Mouse (Mus musculus): Measurements from ENCODE around the gene Spaca6.
"Not testable (repeated sequence)": the region's sequence is repeated elsewhere in the genome, so short reads cannot be mapped to it uniquely, and the experiment has no call there.

The Spaca6 gene

DNA sequence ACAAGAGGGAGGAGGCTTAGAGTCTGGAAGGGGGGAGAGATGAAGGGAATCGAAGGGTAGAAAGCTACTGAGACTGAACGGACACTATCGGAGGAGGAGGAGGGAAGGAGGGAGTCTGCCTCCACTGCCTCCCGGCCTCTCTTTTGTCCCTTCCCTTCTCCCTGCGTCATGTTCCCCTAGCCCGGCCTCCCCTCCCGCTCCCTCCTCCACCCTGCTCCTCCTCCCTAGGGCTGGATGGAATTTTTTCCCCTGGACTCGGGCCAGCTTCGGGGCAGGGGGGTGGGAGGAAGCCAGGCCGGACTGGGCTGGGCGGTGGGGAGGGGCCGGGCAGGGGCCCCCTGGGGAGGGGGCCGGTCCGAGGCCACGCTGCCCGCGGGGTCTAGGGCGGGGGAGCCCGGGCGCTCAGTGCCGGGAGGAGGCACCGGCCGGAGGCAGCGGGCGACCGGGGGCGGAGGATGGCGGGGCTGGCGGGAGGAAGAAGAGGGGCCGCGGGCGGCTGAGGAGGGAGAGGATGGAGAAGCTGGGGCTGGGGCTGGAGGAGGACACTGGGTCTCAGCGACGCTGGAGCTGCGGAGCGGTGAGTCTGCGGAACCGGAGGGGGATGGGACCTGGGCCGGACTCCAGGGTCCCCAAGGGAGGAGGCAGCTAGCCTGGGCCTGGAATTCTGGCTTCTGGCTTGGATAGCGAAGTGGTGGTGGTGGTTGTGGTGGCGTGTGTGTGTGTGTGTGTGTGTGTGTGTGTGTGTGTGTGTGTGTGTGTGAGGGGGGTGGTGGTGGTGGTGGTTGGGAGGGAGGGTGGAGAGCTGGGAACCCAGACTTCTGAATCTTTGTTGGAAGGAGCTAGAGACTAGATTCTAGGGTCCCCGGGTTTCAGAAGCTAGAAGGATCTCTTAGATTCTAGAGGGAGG lies at the start of gene Spaca6:
Gene Spaca6 (plus strand): TSS at position 408 of the 907 bp plus-strand sequence.
- peak; percentile 34 to 39 for DNase-seq

GRCm38 (mm10) chr17:17790866-17791630 lies 35.9 kb upstream of the Spaca6 start:
- DNase-seq, result no peak

- no peak for DNase-seq
Measured at GRCm38 (mm10) chr17:17792578-17792977, 34.4 kb upstream of the Spaca6 start.

DNA sequence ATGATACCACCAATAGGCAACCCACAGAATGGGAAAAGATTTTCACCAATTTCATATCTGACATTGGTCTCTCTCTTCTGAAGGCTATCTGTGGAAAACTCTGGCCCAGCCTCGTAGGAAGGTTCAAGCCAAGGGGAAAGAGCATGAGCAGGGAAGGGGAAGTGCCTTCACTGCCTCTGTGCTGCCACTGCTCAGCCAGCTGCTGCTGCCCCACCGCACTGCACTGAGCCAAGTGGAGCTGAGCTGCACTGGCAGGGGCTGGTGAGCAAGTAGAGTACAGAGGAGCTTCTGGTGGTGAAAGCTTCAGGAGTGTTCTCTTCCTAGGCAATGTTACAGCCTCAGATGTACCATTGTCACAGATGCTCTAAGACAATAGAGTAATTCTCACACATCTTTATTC lies 31.4 kb upstream of the Spaca6 start:
- no peak for DNase-seq

DNA sequence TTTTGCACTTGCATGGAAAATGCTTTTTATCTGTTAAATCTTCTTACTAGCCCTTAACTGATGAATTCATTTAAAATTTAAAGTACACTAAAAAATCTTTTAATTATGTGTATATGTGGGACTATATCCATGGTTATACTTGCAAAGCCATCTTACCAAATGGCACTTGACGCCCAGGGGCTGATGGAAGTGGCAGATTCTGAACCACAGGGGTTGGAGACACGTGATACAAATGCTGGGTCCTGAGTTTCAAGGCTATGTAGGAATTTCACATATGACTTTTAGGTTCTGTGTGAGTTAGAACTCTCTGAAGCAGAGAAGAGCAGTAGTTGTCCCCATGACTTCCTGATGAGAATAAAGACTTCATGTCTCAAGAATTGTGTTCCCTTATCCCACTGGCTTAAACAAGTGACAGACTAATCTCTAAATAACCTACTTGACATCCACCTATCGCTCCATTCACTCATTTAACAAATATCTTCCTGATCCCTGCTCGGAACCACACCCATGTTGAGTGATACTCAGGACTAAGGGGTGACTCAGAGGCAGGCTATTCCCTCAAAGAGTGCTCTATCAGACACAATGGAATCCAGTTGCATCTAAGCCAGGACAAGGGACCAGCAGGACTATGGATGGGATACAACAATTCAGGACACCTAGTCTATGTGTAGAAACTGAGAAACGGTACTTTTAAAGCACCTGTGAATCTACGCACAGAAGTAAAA lies 3.2 kb upstream of the Spaca6 start:
- no peak for DNase-seq

GRCm38 (mm10) chr17:17825921-17826591 lies 902 bp upstream of the Spaca6 start:
- no peak for DNase-seq

DNA sequence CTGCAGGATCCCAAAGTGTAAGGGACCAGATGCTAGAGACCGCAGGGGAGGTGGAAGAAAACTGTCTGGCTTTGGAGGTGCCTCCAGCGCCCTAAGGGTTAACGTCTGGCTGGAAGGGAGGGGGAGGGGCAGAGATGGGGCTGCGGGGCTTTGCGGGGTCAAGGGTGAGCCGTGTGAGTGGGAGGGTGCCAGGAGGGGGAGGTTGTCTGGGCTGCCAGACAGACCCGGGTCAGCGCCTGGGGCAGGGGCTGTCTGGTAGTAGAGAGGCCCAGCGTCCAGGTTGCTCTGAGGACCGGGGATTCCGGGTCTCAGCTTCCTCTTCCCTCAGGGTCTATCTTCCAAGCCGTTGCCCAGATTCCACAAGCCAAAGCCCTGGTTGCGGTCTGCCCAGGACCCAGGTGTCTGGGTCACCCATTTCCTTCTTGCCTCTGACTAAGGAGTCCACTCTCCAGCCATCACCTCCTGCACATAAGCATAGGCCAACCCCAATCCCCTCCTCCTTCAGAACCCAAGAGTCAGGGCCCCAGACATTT lies 766 bp downstream of the Spaca6 start:
- no peak for DNase-seq

GRCm38 (mm10) chr17:17828191-17828981 lies 1.4 kb downstream of the Spaca6 start:
- no peak for DNase-seq

DNA sequence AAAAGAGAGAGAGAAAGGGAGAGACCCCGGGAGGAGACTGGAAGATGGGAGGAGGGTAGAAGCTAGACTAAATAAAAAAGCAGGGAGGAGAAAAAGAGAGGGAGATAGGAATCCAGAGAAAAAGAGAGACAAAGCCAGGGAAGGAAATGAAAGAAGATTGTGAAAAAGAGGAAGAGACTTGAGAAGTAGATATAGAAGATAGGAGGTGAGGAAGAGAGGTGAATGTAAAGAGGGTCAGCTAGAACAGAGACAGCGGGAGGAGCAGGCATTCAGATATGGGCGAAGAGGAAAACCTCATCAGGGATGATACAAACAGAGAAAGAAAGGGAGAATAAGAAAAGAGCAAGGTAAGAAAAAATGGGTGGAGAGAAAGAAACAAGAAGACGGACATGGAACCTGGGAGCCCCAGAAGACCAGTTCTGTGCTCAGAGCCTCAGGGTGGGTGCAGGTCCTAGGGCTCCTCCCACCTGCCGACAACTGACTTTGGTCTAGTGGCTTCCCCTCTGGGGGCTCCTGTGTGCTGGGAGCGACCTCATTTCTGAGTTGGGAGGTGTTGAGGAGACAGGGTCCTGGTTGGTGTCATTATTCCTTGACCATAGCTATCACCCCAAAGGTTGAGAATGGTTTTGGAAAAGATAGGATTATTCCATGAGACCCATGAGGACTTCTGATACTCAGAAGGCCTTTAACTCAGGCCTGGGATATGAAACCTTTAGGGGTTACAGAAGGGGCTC lies 2.3 kb downstream of the Spaca6 start:
- no peak for DNase-seq

GRCm38 (mm10) chr17:17829816-17830535 lies 3.0 kb downstream of the Spaca6 start:
- DNase-seq, result no peak

DNA sequence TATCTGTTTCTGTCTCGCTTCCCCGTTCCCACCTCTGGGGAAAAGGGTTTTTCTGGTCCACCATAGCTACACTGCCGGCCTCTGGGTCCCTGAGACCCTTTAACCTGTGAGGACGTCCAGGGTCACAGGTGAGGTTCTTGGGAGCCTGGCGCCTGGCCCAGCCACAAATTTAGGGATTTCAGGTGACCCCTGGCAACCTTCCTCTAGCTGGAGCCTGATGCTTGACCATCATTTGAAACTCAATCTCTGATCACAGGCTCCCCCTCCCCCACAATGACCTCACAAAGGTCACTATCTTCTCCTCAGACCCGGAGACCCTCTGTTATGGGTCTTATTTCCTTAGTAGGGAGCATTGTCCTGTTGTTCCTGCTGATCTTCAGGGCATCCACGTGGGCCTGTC lies 3.8 kb downstream of the Spaca6 start:
- DNase-seq, result no peak

DNA sequence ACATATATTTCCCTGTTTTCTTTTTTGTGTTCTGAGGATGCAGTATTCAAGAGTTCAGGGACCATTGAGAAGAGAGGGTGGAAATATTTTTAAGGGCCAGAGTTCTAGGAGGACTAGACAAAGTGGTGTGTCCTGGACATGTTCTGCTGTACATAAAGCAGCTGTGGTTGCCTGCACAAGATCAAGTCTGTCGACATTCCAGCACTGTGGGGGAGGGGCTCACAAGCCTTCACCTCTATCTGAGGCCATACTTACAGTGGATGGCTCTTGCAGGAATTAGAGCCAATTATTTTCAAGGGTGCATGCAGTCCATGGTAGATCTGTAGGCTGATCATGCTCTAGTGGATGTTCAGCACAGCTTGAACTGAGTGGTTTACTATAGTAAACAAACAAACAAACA lies 7.9 kb downstream of the Spaca6 start:
- DNase-seq, result no peak

- DNase-seq, result no peak
Measured at GRCm38 (mm10) chr17:17836101-17836500, 9.1 kb downstream of the Spaca6 start.

DNA sequence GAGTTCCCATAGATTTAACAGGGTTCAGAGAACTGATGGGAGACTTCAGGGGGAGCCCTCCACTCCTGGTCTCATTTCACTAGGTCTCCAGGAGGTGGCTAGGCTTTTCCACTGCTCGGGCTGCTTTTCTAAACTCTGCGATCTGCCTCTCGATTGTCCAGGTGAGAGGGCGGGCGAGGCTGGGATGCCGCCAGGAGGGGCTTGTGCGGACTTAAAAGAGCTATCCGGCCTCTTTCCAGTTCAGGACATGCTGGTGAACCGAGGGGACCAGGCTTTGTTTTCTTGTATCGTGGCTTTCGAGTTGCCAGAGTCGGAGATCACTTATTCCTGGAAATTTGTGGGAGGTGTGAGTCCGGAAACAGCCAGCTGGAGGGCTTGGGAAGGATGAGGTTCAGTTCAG lies 10.5 kb downstream of the Spaca6 start:
- DNase-seq, result no peak

- DNase-seq, result peak; percentile 89 to 95
Measured at GRCm38 (mm10) chr17:17837919-17838701, 11.2 kb downstream of the Spaca6 start.

DNA sequence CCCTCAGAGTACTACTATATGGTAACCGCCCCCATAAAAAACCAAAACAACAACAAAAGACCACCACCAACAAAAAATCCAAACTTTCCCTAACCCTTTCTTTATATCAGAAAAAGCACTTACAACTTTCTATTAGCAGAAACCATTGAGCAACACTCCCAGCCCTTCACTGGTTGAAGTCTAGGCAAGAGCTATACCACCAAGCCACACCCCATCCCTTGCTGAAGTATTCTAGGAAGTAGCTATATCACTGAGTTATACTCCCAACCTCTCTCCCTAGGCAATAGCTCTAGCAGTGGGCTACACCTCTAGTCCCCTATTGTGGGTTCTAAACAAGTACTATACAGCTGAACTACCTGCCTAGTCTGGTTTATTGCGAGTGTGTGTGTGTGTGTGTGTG lies 12.3 kb downstream of the Spaca6 start:
- no peak for DNase-seq

DNA sequence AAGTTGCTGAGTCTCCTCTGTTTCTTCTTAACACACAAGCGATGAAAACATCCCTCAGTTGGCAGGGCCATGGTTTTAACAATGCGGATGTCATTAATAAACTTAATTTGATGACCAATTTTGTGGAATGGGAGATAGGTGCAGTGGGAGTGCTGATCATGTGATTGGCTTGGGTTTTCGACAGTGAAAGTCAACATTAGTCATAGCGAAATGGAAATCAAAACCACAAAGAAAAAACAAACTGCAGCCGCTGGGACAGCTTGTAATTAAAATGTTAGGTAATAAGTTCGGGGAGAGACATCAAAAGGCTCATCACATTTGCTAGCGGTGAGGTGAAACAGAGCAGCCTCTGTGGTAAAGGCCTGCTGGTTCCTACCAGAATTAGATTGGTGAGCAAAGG lies 13.8 kb downstream of the Spaca6 start:
- no peak for DNase-seq

DNA sequence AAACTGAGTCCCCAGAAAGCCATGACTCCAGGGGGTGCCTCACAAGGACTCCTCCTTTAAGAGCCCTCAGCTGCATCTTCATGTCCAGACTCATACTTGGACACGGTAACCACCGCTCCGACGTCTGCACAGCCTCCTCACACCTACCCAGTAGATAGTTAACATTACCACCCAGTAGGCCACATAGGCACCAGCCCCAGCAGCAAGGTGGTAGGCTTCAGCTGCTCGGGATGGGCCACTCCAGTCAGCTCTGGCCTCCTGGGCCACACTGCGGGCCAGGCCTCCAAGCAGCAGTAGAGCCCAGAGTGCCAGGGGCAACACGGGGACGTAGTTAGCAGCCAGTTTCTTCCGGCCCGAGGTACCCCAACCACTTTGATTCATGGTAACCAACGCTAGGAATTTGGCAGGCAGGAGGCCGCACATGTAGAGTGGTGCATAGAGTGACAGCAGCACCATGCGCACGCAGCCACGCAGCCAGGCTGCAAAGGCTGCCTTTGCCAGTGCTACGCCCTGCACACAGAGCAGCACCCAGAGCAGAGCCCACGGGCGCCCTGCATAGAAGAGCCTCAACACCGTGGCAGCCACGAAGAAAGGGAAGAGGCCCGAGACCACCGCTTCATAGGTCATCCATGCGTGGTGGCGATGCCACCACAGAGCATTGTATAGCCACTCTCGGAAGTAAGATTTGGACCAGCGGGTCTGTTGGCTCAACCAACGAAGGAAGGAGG lies 16.7 kb downstream of the Spaca6 start:
- DNase-seq, result no peak

DNA sequence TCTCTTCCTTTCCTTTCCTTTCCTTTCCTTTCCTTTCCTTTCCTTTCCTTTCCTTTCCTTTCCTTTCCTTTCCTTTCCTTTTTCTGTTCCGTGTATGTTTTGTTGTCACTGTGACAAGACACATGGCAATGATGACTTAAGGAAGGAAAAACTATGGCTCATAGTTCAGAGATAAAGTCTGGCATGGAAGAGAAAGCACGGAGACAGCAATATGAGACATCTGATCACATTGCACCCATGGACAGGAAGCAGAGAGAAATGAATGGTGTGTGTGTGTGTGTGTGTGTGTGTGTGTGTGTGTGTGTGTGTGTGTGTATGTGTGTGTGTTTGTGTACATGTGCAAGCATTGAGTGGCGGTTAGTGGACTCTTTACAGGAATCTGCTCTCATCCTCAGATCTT lies 17.6 kb downstream of the Spaca6 start:
- DNase-seq, result not testable (repeated sequence)

All from spleen, adult 18-20 months (tissue).